Mouse (Mus musculus) embryonic facial prominence, embryonic 12.5 days (tissue): ENCODE measurements at regions not wholly inside any gene's neighbourhood (a gene's known extent, or its start where the extent isn't known, plus 50 kb on each side); places are given as distances from the start of the nearest gene placed in this dataset.
A peak's percentile ranks its signal among the peaks of the same experiment; 100 is the strongest.

Experiments used
- ATAC-seq: fragments of 200-750 bp; cut with Nextera tagmentation; 2 replicates; pipeline ENCODE4 v1.8.0; 2017; ENCODE audit not compliant: insufficient number of reproducible peaks, insufficient read depth, low FRiP score, low TSS enrichment
- H3K27ac ChIP-seq: fragments of 300-500 bp; sonication (generic); 2 replicates; pipeline ENCODE4 v1.5.1; 2016; ENCODE audit warnings: mild to moderate bottlenecking
- H3K27me3 ChIP-seq: fragments of 300-500 bp; sonication (generic); 2 replicates; pipeline ENCODE4 v1.6.1; 2016; ENCODE audit warnings: mild to moderate bottlenecking, moderate library complexity
- H3K36me3 ChIP-seq: fragments of 300-500 bp; sonication (generic); 2 replicates; pipeline ENCODE4 v1.6.1; 2016; ENCODE audit warnings: mild to moderate bottlenecking
- H3K4me1 ChIP-seq: fragments of 300-500 bp; sonication (generic); 2 replicates; pipeline ENCODE4 v1.6.1; 2016
- H3K4me2 ChIP-seq: fragments of 300-500 bp; sonication (generic); replicated peaks from 2 replicates; pipeline ENCODE4 v1.6.1; 2016; ENCODE audit warnings: mild to moderate bottlenecking, moderate library complexity
- H3K4me3 ChIP-seq: fragments of 300-500 bp; sonication (generic); 2 replicates; pipeline ENCODE4 v1.5.1; 2016; ENCODE audit warnings: mild to moderate bottlenecking
- H3K9ac ChIP-seq: fragments of 300-500 bp; sonication (generic); 2 replicates; pipeline ENCODE4 v1.6.1; 2016; ENCODE audit warnings: mild to moderate bottlenecking, moderate library complexity
- H3K9me3 ChIP-seq: fragments of 300-500 bp; sonication (generic); 2 replicates; pipeline ENCODE4 v1.6.1; 2016; ENCODE audit warnings: mild to moderate bottlenecking, moderate library complexity
- WGBS: fragments of 180-500 bp; shearing (Covaris S2); methylation state at CpG from one replicate; pipeline ENCODE4 v1.1.7; 2016; 5-methylcytosine and 5-hydroxymethylcytosine counted together

GRCm38 (mm10) chr4:71187801-71188200 lies 570.0 kb downstream of the Gm11232 start:
- H3K4me1 ChIP-seq: no peaks in the 10 kb centered on the region
- no peak overlapping the region for H3K9ac ChIP-seq
- H3K9me3 ChIP-seq: no peaks in the 10 kb centered on the region
- ATAC-seq: no peak
- 51% methylated on average over 1 of the region's 1 CpGs for WGBS
- H3K27me3 ChIP-seq: no peaks in the 10 kb centered on the region
- H3K4me2 ChIP-seq: no peak overlapping the region
- no peak overlapping the region for H3K27ac ChIP-seq
- no peaks in the 10 kb centered on the region for H3K36me3 ChIP-seq
- no peak overlapping the region for H3K4me3 ChIP-seq

GRCm38 (mm10) chr4:71177661-71178060 lies 580.1 kb downstream of the Gm11232 start:
- Histone ChIP-seq H3K27me3 (no peaks in the 10 kb centered on the region), H3K27ac (no peak overlapping the region), H3K4me2 (no peak overlapping the region), H3K4me1 (no peaks in the 10 kb centered on the region), H3K4me3 (no peak overlapping the region), H3K9ac (no peak overlapping the region), H3K9me3 (no peaks in the 10 kb centered on the region), H3K36me3 (no peaks in the 10 kb centered on the region)
- no peak for ATAC-seq
- 92% methylated on average over 2 of the region's 2 CpGs for whole genome bisulfite sequencing

GRCm38 (mm10) chr4:71165802-71166201 lies 592.0 kb downstream of the Gm11232 start:
- H3K36me3 ChIP-seq: no peaks in the 10 kb centered on the region
- H3K9me3 ChIP-seq: no peaks in the 10 kb centered on the region
- H3K4me3 ChIP-seq: no peak overlapping the region
- no peak overlapping the region for H3K27ac ChIP-seq
- no peak for ATAC-seq
- no peaks in the 10 kb centered on the region for H3K4me1 ChIP-seq
- no peak overlapping the region for H3K9ac ChIP-seq
- H3K4me2 ChIP-seq: no peak overlapping the region
- no peaks in the 10 kb centered on the region for H3K27me3 ChIP-seq

GRCm38 (mm10) chr4:71131670-71132317 lies 597.0 kb upstream of the Megf9 start:
- no peak overlapping the region for H3K27ac ChIP-seq
- H3K4me2 ChIP-seq: no peak overlapping the region
- no peak overlapping the region for H3K9ac ChIP-seq
- no peaks in the 10 kb centered on the region for H3K36me3 ChIP-seq
- ATAC-seq: no peak
- 24% methylated on average over 1 of the region's 1 CpGs for WGBS
- H3K4me3 ChIP-seq: no peak overlapping the region
- no peaks in the 10 kb centered on the region for H3K27me3 ChIP-seq
- H3K9me3 ChIP-seq: no peaks in the 10 kb centered on the region
- peaks cover 6% of the 10 kb centered on the region; the same call in 1 of the 2 replicates for H3K4me1 ChIP-seq

- Histone ChIP-seq H3K4me3 (no peak overlapping the region), H3K36me3 (no peaks in the 10 kb centered on the region), H3K9ac (no peak overlapping the region), H3K4me2 (no peak overlapping the region), H3K9me3 (no peaks in the 10 kb centered on the region), H3K27ac (no peak overlapping the region), H3K4me1 (peaks cover 6% of the 10 kb centered on the region; the same call in 1 of the 2 replicates), H3K27me3 (no peaks in the 10 kb centered on the region)
- 21% methylated on average over 7 of the region's 7 CpGs for WGBS
- ATAC-seq: peak; percentile 92
These were observed 596.3 kb upstream of the Megf9 start for GRCm38 (mm10) chr4:71130946-71131669.

GRCm38 (mm10) chr4:71129306-71129705 lies 594.5 kb upstream of the Megf9 start:
- no peak overlapping the region for H3K4me3 ChIP-seq
- H3K9me3 ChIP-seq: no peaks in the 10 kb centered on the region
- no peak overlapping the region for H3K27ac ChIP-seq
- WGBS: 36% methylated on average over 1 of the region's 1 CpGs
- H3K4me1 ChIP-seq: peaks cover 6% of the 10 kb centered on the region; the same call in 1 of the 2 replicates
- no peaks in the 10 kb centered on the region for H3K27me3 ChIP-seq
- no peak overlapping the region for H3K4me2 ChIP-seq
- ATAC-seq: 0 out of 2 replicates have a peak, but pooled peaks have one; percentile 68
- H3K9ac ChIP-seq: no peak overlapping the region
- H3K36me3 ChIP-seq: no peaks in the 10 kb centered on the region
